Mouse (Mus musculus) megakaryocyte-erythroid progenitor cell, adult 5-6 weeks (primary cell): ENCODE data around the gene Ndufa1. TPM values are rescaled to one million over a fixed set of nuclear protein-coding genes. Genes with fewer than 3 reads are reported as not detected.
"Not testable (repeated sequence)": the region's sequence is repeated elsewhere in the genome, so short reads cannot be mapped to it uniquely, and the experiment has no call there.

Source experiments
- ATAC-seq: replicated peaks from 2 replicates; pipeline ENCODE4 v1.8.0; 2016; ENCODE audit warnings: mild to moderate bottlenecking, inconsistent platforms; ENCODE audit not compliant: severe bottlenecking, poor library complexity, low FRiP score, low TSS enrichment
- total RNA-seq, 2 experiments: library from RNA; stranded (forward) in 1 of 2; stranded (reverse) in 1 of 2; fragments of 200-1000, 215-1000 nt in 1 of 2; fragments of >200 nt in 1 of 2; fragmentation: Nextera tagmentation in 1 of 2; gene quantifications; 2 replicates each; pipeline ENCODE4 v1.2.3; 2014 to 2017

The Ndufa1 gene
- total RNA-seq (2014; fragmentation: Nextera tagmentation) (231 and 296 TPM in 2 replicates), total RNA-seq (2017) (114 and 134 TPM in 2 replicates)

GRCm38 (mm10) chrX:37191105-37191743 is at the start of gene Ndufa1, which contains the start of gene Rnf113a1:
TSS of gene Ndufa1 (minus strand) at chrX:37191163.
TSS of gene Rnf113a1 (plus strand) at chrX:37191245.
- peak; percentile 92 for ATAC-seq

GRCm38 (mm10) chrX:37222158-37222557 is 31.2 kb upstream of the Ndufa1 start, which contains the start of gene Rhox1:
TSS of gene Rhox1 (minus strand) at chrX:37222258.
- not testable (repeated sequence) for ATAC-seq

DNA sequence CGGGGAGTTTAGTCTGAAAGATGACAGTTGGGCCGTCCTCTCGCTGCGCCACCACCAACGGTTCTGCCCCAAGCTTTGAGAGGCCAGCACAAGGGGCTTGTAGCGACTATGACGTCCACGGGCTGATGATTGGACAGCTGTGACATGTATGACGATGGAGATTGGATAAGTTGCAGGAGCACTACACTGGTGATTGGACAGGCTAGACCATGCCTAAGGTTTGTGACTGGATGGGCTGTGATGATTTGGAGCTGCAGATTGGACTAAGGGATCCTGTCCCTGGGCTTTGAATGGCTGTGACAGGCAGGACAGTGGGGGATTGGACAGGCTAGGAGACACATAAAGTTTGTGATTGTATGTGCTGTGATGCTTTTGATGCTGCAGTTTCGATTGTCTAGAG is 20.0 kb upstream of the Ndufa1 start, which contains the start of gene Gm9:
Gm9 (minus strand) TSS at position 101 of the 400 bp plus-strand sequence.
- ATAC-seq = no peak

DNA sequence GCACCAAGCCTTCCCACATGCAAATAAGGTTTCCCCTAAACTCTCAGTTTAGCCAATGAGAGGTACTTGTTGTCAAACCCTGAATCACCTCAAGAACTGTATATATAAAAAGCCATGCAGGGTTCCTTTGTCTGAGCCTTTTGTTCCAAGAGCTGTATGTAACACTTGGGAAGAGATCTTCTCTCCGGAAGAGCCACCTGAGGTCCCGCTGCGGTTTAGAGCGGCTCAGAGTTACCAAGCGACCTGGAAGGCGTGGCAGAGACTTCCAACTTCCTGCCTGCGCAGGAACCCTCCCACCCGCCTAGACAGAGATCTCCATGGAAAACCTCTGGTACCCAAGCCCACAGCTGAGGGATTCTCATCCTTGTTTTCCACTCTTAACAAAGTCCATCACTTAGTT is 7.7 kb upstream of the Ndufa1 start:
- no peak for ATAC-seq

DNA sequence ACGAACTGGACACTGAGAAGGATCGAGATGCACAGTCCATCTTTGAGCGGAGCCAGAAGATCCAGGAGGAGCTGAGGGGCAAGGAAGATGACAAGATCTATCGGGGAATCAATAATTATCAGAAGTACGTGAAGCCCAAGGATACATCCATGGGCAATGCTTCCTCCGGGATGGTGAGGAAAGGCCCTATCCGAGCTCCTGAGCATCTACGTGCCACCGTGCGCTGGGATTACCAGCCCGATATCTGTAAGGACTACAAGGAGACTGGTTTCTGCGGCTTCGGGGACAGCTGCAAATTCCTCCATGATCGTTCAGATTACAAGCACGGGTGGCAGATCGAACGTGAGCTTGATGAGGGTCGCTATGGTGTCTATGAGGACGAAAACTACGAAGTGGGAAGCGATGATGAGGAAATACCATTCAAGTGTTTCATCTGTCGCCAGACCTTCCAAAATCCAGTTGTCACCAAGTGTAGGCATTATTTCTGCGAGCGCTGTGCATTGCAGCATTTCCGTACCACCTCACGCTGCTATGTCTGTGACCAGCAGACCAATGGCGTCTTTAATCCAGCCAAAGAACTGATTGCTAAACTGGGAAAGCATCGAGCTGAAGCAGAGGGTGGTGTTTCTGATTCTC is 899 bp upstream of the Ndufa1 start:
- ATAC-seq = no peak; the same call in 1 of the 2 replicates

DNA sequence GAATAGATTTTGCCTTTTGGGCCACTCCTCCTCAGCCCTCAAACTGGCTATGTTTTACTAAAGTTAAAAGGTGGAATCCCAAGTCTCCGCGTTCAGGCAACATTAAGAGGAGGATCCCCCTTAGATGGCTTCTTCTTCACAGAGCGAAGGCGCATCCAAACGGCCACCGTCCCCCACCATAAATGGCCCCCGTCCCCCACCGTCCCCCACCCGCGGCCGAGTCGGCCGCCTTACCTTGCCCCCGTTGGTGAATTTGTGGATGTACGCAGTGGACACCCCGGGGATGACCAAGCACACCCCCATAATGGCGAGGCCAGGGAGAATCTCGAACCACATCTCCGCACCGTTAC is 233 bp downstream of the Ndufa1 start:
- no peak for ATAC-seq

- ATAC-seq = not testable (repeated sequence)
Observed at GRCm38 (mm10) chrX:37184401-37184800, 6.6 kb downstream of the Ndufa1 start.

DNA sequence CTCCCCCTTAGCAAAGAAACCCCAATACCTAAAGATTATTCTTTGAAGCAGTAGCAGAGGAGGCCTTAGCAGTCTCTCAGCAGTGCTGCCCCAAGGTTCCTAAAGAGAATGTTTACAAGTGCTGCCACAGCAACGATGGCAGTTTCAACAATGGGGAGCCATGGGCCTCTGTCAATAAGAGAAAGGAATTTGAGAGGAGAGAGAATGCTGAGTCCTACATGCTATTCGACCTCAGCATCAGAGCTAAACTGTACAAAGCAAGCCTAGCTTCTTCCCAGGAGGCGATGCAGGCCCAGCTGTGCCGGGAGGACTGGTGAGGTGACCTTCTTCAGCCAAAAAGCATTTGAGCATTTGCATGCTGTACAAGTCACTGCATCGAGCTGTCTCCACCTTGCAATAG is 22.2 kb downstream of the Ndufa1 start, which contains the start of gene Akap14:
Akap14 (minus strand) TSS at position 101 of the 400 bp plus-strand sequence.
- no peak for ATAC-seq

- peak; percentile 87 for ATAC-seq
Observed at GRCm38 (mm10) chrX:37167085-37167484, 23.9 kb downstream of the Ndufa1 start.

DNA sequence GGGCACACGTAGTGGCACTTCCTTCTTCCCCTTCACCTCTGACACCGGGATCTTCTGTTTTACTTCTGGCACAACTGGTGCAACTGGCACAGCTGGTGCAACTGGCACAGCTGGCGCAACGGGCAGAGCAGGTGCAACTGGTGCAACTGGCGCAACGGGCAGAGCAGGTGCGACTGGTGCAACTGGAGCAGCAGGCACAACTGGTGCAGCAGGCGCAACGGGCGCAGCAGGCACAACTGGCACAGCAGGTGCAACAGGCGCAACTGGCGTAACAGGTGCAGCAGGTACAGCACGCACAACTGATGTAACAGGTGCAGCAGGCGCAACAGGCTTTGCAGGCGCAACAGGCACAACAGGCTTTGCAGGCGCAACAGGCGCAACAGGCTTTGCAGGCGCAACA is 27.8 kb downstream of the Ndufa1 start:
- ATAC-seq = no peak

DNA sequence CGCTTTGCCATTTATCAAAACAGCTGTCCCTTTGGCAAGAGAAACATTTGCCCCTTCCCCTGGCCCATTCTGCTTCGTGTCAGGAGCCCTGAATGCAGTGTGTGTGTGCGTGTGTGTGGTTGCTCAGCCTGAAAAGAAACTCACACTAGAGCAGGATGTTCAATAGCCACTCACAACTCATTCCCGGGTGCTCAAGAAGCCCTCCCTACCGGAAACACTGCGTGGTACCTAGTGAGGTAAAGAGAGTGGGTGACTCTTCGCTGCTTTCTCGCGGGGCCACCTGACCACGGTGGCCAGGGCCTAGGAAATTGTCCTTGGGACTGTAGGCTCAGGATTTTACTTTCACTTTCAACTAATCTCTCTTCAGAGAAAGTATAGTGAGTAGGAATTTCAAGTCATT is 29.8 kb downstream of the Ndufa1 start:
- no peak for ATAC-seq

DNA sequence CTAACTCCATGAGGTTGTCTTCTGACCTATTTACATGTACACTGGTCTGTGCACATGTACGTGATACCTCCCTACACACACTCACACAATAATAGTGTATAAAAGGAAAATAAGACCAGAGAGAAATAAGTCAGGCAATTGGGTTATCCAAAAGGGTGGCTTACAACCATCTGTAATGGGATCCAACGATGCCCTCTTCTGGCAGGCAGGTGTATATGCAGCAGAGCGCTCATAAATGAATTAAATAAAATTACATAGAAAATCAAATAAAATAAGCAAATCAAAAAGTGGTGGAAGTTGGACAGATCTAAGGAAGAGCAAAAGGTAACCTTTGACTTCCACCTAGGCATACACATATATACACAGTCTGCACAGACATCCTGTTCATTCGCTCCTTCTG is 33.1 kb downstream of the Ndufa1 start:
- ATAC-seq = no peak

DNA sequence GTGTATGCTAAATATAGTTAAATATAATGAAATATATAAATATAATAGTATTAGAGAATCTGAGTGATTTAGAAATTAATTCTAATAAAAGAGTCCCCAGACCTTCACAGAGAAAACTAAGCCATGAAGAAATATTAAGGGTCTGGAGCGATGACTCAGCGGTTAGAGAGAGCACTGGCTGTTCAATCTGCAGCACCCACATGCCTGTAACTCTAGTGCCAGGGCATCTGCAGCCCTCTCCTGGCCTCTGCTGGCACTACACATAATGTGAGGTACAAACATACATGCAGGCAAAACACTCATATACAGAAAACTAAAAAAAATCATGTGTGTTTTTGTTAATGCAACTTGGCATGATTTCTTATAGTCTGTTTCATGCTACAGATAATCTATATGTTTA is 46.0 kb downstream of the Ndufa1 start:
- ATAC-seq = peak; percentile 99

DNA sequence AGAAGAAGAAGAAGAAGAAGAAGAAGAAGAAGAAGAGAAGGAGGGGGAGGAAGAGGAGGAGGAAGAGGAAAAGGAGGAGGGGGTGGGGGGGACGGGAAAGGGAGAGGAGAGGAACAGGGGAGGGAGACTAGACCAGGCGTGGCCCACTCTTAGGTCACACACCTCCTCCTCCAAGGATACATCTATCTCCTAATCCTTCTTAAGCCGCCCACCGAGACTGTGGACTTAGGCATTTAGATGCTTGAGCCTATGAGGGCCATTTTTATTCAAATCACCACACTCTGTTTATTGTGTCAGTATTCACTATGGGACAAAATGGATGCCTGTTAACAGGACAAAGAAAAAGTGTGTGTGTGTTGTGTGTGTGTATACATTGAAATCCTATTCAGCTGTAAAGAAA is 46.5 kb downstream of the Ndufa1 start:
- not testable (repeated sequence) for ATAC-seq

DNA sequence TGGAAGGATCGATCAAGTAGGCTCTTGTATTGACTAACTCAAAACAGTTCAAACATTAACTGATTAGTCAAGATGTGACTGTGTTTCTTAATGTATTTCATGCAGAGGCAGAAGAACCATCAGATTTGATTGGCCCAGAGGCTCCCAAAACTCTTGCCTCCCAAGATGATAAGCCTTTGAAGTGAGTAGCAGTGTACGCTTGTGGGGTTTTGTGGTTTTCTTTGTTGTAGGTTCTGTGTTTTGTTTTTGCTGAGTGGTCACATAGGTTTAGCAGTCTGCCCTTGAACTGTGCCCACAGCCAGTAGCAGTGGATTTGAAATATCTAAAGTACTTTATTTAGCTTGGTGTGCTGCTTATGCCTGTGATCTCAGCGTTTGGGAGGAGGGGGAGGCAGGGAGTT is 49.2 kb downstream of the Ndufa1 start:
- no peak for ATAC-seq

Other genes with a start within 250 kb of the Ndufa1 start
- gene Sept6, start 199.4 kb downstream of the Ndufa1 start, total RNA-seq (2014; fragmentation: Nextera tagmentation) = 15.5 TPM in 2 replicates
- gene Sept6, start 199.4 kb downstream of the Ndufa1 start, total RNA-seq (2017) = 19.9 and 27.3 TPM in 2 replicates
- gene Sowahd, start 142.3 kb downstream of the Ndufa1 start, total RNA-seq (2014; fragmentation: Nextera tagmentation) = not detected in 2 replicates
- gene Sowahd, start 142.3 kb downstream of the Ndufa1 start, total RNA-seq (2017) = not detected in 2 replicates
- 2,164 and 2,516 TPM in 2 replicates for gene Rpl39, start 105.8 kb downstream of the Ndufa1 start, total RNA-seq (2014; fragmentation: Nextera tagmentation)
- gene Rpl39, start 105.8 kb downstream of the Ndufa1 start, total RNA-seq (2017) = 4,522 and 6,227 TPM in 2 replicates
- gene Upf3b, start 80.8 kb downstream of the Ndufa1 start, total RNA-seq (2014; fragmentation: Nextera tagmentation) = 43.4 and 80.8 TPM in 2 replicates
- 87.5 and 105 TPM in 2 replicates for gene Upf3b, start 80.8 kb downstream of the Ndufa1 start, total RNA-seq (2017)
- 20.1 and 22.4 TPM in 2 replicates for gene Nkap, start 64.4 kb downstream of the Ndufa1 start, total RNA-seq (2014; fragmentation: Nextera tagmentation)
- 45.9 and 70.9 TPM in 2 replicates for gene Nkap, start 64.4 kb downstream of the Ndufa1 start, total RNA-seq (2017)
- gene Akap14, start 22.3 kb downstream of the Ndufa1 start, total RNA-seq (2014; fragmentation: Nextera tagmentation) = not detected in 2 replicates
- not detected in 2 replicates for gene Akap14, start 22.3 kb downstream of the Ndufa1 start, total RNA-seq (2017)
- gene Rnf113a1, start 82 bp upstream of the Ndufa1 start, total RNA-seq (2014; fragmentation: Nextera tagmentation) = 5.7 and 7.4 TPM in 2 replicates
- gene Rnf113a1, start 82 bp upstream of the Ndufa1 start, total RNA-seq (2017) = 0.80 and 4.4 TPM in 2 replicates
- gene Gm9, start 19.9 kb upstream of the Ndufa1 start, total RNA-seq (2014; fragmentation: Nextera tagmentation) = not detected in 2 replicates
- gene Gm9, start 19.9 kb upstream of the Ndufa1 start, total RNA-seq (2017) = not detected in 2 replicates
- gene Rhox1, start 31.1 kb upstream of the Ndufa1 start, total RNA-seq (2014; fragmentation: Nextera tagmentation) = not detected in 2 replicates
- gene Rhox1, start 31.1 kb upstream of the Ndufa1 start, total RNA-seq (2017) = not detected in 2 replicates
- not detected in 2 replicates for gene Rhox2a, start 53.8 kb upstream of the Ndufa1 start, total RNA-seq (2014; fragmentation: Nextera tagmentation)
- gene Rhox2a, start 53.8 kb upstream of the Ndufa1 start, total RNA-seq (2017) = not detected in 2 replicates
- not detected in 2 replicates for gene Rhox3a, start 58.8 kb upstream of the Ndufa1 start, total RNA-seq (2014; fragmentation: Nextera tagmentation)
- not detected in 2 replicates for gene Rhox3a, start 58.8 kb upstream of the Ndufa1 start, total RNA-seq (2017)
- not detected in 2 replicates for gene Rhox4a, start 74.2 kb upstream of the Ndufa1 start, total RNA-seq (2014; fragmentation: Nextera tagmentation)
- not detected in 2 replicates for gene Rhox4a, start 74.2 kb upstream of the Ndufa1 start, total RNA-seq (2017)
- gene Rhox3a2, start 188.9 kb upstream of the Ndufa1 start, total RNA-seq (2014; fragmentation: Nextera tagmentation) = not detected in 2 replicates
- not detected in 2 replicates for gene Rhox3a2, start 188.9 kb upstream of the Ndufa1 start, total RNA-seq (2017)
- gene Rhox4a2, start 199.7 kb upstream of the Ndufa1 start, total RNA-seq (2014; fragmentation: Nextera tagmentation) = not detected in 2 replicates
- gene Rhox4a2, start 199.7 kb upstream of the Ndufa1 start, total RNA-seq (2017) = not detected in 2 replicates
- gene Rhox2b, start 220.9 kb upstream of the Ndufa1 start, total RNA-seq (2014; fragmentation: Nextera tagmentation) = not detected in 2 replicates
- gene Rhox2b, start 220.9 kb upstream of the Ndufa1 start, total RNA-seq (2017) = not detected in 2 replicates
- gene Rhox4b, start 241.3 kb upstream of the Ndufa1 start, total RNA-seq (2014; fragmentation: Nextera tagmentation) = not detected in 2 replicates
- gene Rhox4b, start 241.3 kb upstream of the Ndufa1 start, total RNA-seq (2017) = not detected in 2 replicates